Mouse (Mus musculus) ES-E14 (cell line): ENCODE data around the gene Crk. TPM values are rescaled to one million over a fixed set of nuclear protein-coding genes. Genes with fewer than 3 reads are reported as not detected.

Source experiments
- DNase-seq: peaks from one replicate; pipeline ENCODE4 v3.0.0-alpha.2; 2013; ENCODE audit warnings: low read depth, low spot score
- H3K27ac ChIP-seq: 2 replicates; pipeline ENCODE4 v1.5.1; 2012; ENCODE audit warnings: low read depth, mild to moderate bottlenecking, low read length, moderate library complexity, mixed read lengths; ENCODE audit not compliant: poor library complexity, insufficient read depth, severe bottlenecking
- H3K36me3 ChIP-seq: 2 replicates; pipeline ENCODE4 v1.6.1; 2012; ENCODE audit warnings: mild to moderate bottlenecking, low read length, moderate library complexity, mixed read lengths; ENCODE audit not compliant: control insufficient read depth, poor library complexity, insufficient read depth, severe bottlenecking
- H3K4me1 ChIP-seq, 2 experiments: fragments of 150-350 bp in 1 of 2; sonication (generic) in 1 of 2; 2 replicates each; pipeline ENCODE4 v1.6.1; 2012; ENCODE audit warnings: low read length in 2 of 2, mild to moderate bottlenecking in 1 of 2, mixed read lengths in 1 of 2; ENCODE audit not compliant: control insufficient read depth in 2 of 2, insufficient read depth in 2 of 2, poor library complexity in 1 of 2
- H3K4me3 ChIP-seq, 2 experiments: fragments of 150-350 bp in 1 of 2; sonication (generic) in 1 of 2; 2 replicates each; pipeline ENCODE4 v1.5.1; 2012; ENCODE audit warnings: low read length in 2 of 2, low read depth in 1 of 2, mild to moderate bottlenecking in 1 of 2, mixed read lengths in 1 of 2; ENCODE audit not compliant: insufficient read depth in 1 of 2, poor library complexity in 1 of 2, severe bottlenecking in 1 of 2
- H3K9ac ChIP-seq: 2 replicates; pipeline ENCODE4 v1.6.1; 2012; ENCODE audit warnings: low read depth, mild to moderate bottlenecking, low read length, mixed read lengths; ENCODE audit not compliant: poor library complexity, insufficient read depth, severe bottlenecking
- H3K9me3 ChIP-seq: fragments of 150-350 bp; sonication (generic); 2 replicates; pipeline ENCODE4 v1.6.1; 2012; ENCODE audit warnings: low read depth, mild to moderate bottlenecking, low read length; ENCODE audit not compliant: control insufficient read depth, insufficient read depth
- CHD2 ChIP-seq: IDR thresholded peaks from 2 replicates; pipeline ENCODE4 v1.6.1; 2014; ENCODE audit warnings: mild to moderate bottlenecking, low read depth, low read length, inconsistent platforms
- HCFC1 ChIP-seq: IDR thresholded peaks from 2 replicates; pipeline ENCODE4 v1.6.1; 2012; ENCODE audit warnings: low read length, inconsistent platforms, borderline replicate concordance; ENCODE audit not compliant: insufficient read depth
- MAFK ChIP-seq: IDR thresholded peaks from 2 replicates; pipeline ENCODE4 v1.6.1; 2014; ENCODE audit warnings: mild to moderate bottlenecking, low read depth, low read length, inconsistent platforms; ENCODE audit not compliant: insufficient read depth
- ZC3H11A ChIP-seq: IDR thresholded peaks from 2 replicates; pipeline ENCODE4 v1.6.1; 2012; ENCODE audit warnings: low read depth, mild to moderate bottlenecking, inconsistent platforms, low read length, borderline replicate concordance
- ZNF384 ChIP-seq: IDR thresholded peaks from 2 replicates; pipeline ENCODE4 v1.6.1; 2012; ENCODE audit warnings: low read depth, low read length, inconsistent platforms
- in situ Hi-C, 2 experiments: fragments of 600-800 bp; cut with MboI; formaldehyde crosslinking; loops; one replicate each; pipeline ENCODE4 v1.15.1; 2025; ENCODE audit warnings: low sequenced_read_pairs in 2 of 2, inconsistent platforms in 1 of 2; ENCODE audit not compliant: unreplicated experiment in 2 of 2
- total RNA-seq: library from RNA; depleted of rRNA; stranded (reverse); fragments of 300-350 nt; gene quantifications from 2 replicates; pipeline ENCODE4 v1.2.3, GENCODE M21; 2012

Crk gene
- total RNA-seq, 1 experiment, result 71.3 TPM

DNA sequence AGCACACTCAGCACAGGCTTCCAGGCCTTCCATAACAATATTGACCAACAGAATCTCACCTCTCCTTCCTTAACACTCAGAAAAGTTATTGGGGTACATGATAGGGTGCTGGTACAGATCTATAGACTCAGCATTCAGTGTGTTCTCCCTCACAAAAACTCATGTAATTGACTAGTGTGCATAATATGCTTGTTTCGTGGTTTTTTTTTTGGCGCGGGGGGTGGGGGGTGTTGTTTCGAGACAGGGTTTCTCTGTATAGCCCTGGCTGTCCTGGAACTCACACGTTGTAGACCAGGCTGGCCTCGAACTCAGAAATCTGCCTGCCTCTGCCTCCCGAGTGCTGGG lies 59.4 kb downstream of the Crk start:
- Histone ChIP-seq H3K36me3 (peaks cover 4% of the 10 kb centered on the region; the same call in 1 of the 2 replicates), H3K9ac (no peak overlapping the region), H3K4me3 (no peak overlapping the region; a peak in 1 of 4 replicates), H3K4me1 (peaks cover 6 to 20% of the 10 kb centered on the region in 2 experiments), H3K27ac (no peak overlapping the region), H3K9me3 (no peaks in the 10 kb centered on the region)
- in situ Hi-C loops, result no loop called here
- no peak for DNase-seq
- TF ChIP-seq ZNF384, result no peak
- TF ChIP-seq MAFK, result no peak
- no peak for TF ChIP-seq CHD2
- no peak for TF ChIP-seq ZC3H11A
- no peak for TF ChIP-seq HCFC1

DNA sequence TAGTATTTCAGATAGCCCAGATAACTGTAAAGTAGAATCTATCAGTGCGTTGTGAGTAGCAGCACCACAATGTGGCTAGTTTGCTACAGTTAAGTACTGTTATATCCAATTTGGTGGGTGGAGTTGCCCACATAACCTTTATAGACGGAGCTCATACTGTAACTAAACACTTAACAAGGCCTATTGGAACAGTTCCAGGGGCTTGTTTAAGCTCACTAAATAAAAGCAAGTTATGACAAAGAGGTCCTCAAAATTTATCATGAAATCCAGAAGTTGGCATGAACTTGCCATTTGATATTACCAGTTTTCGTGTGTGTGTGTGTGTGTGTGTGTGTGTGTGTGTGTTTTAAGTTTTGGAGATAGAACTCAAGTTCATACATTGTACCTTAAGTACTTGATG lies 61.1 kb downstream of the Crk start:
- TF ChIP-seq HCFC1 (no peak), CHD2 (no peak), ZNF384 (no peak)
- in situ Hi-C loops, result no loop called here
- no peak for DNase-seq
- Histone ChIP-seq H3K4me3 (no peak overlapping the region), H3K4me1 (peaks cover 6 to 15% of the 10 kb centered on the region in 2 experiments), H3K9ac (no peak overlapping the region), H3K9me3 (no peaks in the 10 kb centered on the region), H3K36me3 (peaks cover 4% of the 10 kb centered on the region; the same call in 1 of the 2 replicates), H3K27ac (no peak overlapping the region)

DNA sequence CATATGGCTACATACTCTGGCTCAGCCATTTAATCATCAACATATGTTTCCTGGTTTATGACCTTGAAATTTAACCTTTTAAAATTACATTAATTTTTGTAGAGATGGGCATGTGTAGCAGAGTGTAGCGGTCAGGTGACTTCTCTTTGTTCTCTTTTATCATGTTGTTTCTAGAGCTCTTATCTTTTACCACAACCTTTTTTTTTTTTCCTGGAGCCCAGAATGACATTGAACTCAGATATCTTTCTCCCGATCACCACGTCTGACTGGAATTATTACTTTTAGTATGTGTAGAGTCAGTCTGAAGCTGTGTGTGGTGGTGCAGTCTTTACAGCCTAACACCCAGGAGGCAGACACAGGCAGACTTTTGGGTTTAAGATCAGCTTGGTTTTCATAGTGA lies 62.6 kb downstream of the Crk start:
- no peak for DNase-seq
- H3K4me3 ChIP-seq, result no peak overlapping the region
- peaks cover 4% of the 10 kb centered on the region; the same call in 1 of the 2 replicates for H3K36me3 ChIP-seq
- H3K27ac ChIP-seq, result no peak overlapping the region
- no peak overlapping the region for H3K9ac ChIP-seq
- H3K4me1 ChIP-seq, result peaks cover 5 to 6% of the 10 kb centered on the region in 2 experiments; a peak in 3 of 4 replicates
- in situ Hi-C loops, result no loop called here
- TF ChIP-seq CHD2, result no peak
- H3K9me3 ChIP-seq, result no peaks in the 10 kb centered on the region

- TF ChIP-seq CHD2 (no peak), MAFK (no peak), HCFC1 (no peak), ZC3H11A (no peak), ZNF384 (no peak)
- Histone ChIP-seq H3K9ac (no peak overlapping the region), H3K27ac (no peak overlapping the region), H3K4me3 (no peak overlapping the region), H3K9me3 (no peaks in the 10 kb centered on the region), H3K4me1 (peaks cover 0 to 4% of the 10 kb centered on the region in 2 experiments; a peak in 3 of 4 replicates), H3K36me3 (peaks cover 2% of the 10 kb centered on the region; the same call in 1 of the 2 replicates)
- in situ Hi-C loops, result no loop called here
- DNase-seq, result no peak
Measured at GRCm38 (mm10) chr11:75744761-75745160, 65.7 kb downstream of the Crk start.

- no peak overlapping the region for H3K27ac ChIP-seq
- no peak overlapping the region for H3K9ac ChIP-seq
- no peaks in the 10 kb centered on the region for H3K9me3 ChIP-seq
- H3K4me3 ChIP-seq, result no peak overlapping the region
- peaks cover 0 to 4% of the 10 kb centered on the region in 2 experiments; a peak in 3 of 4 replicates for H3K4me1 ChIP-seq
- DNase-seq, result no peak
- H3K36me3 ChIP-seq, result peaks cover 8% of the 10 kb centered on the region
- TF ChIP-seq CHD2 (no peak), ZC3H11A (no peak), ZNF384 (no peak), MAFK (no peak), HCFC1 (no peak)
- in situ Hi-C loops, result no loop called here
Measured at GRCm38 (mm10) chr11:75750537-75750936, 71.5 kb downstream of the Crk start.
